Mouse (Mus musculus) myocyte (in vitro differentiated cells): Measurements from ENCODE around the gene Scn1b. TPM values are rescaled to one million over a fixed set of nuclear protein-coding genes. Genes with fewer than 3 reads are reported as not detected.

Experiments
- H3K27me3 ChIP-seq: one replicate; pipeline ENCODE4 v1.6.1; 2011; ENCODE audit not compliant: control insufficient read depth, insufficient read depth, insufficient read length
- H3K36me3 ChIP-seq: one replicate; pipeline ENCODE4 v1.6.1; 2011; ENCODE audit not compliant: control insufficient read depth, insufficient read depth
- H3K4me2 ChIP-seq: one replicate; pipeline ENCODE4 v1.6.1; 2011; ENCODE audit warnings: low read depth, control low read depth
- H3K4me3 ChIP-seq: one replicate; pipeline ENCODE4 v1.5.1; 2011; ENCODE audit warnings: mild to moderate bottlenecking, control low read depth, moderate library complexity
- H3K79me2 ChIP-seq: one replicate; pipeline ENCODE4 v1.6.1; 2011; ENCODE audit not compliant: control insufficient read depth, insufficient read depth
- H3ac ChIP-seq: one replicate; pipeline ENCODE4 v1.6.1; 2011; ENCODE audit not compliant: control insufficient read depth, insufficient read length
- CEBPB ChIP-seq: IDR thresholded peaks from 2 replicates; pipeline ENCODE4 v1.6.1; 2011; ENCODE audit warnings: mild to moderate bottlenecking, moderate library complexity; ENCODE audit not compliant: poor library complexity, insufficient read depth, severe bottlenecking
- E2F4 ChIP-seq: IDR thresholded peaks from one replicate; pipeline ENCODE4 v1.6.1; 2011; ENCODE audit warnings: mild to moderate bottlenecking, control low read depth, moderate library complexity; ENCODE audit not compliant: insufficient read depth
- MAX ChIP-seq: IDR thresholded peaks from one replicate; pipeline ENCODE4 v1.6.1; 2011; ENCODE audit warnings: low read depth, mild to moderate bottlenecking, control low read depth
- MYOD1 ChIP-seq, 3 experiments: IDR thresholded peaks; one replicate each; pipeline ENCODE4 v1.6.1; 2011; ENCODE audit warnings: control low read depth in 2 of 3, low read depth in 2 of 3, mild to moderate bottlenecking in 2 of 3, moderate library complexity in 1 of 3; ENCODE audit not compliant: insufficient read length in 2 of 3, control insufficient read depth in 1 of 3
- MYOG ChIP-seq, 3 experiments: IDR thresholded peaks; one replicate each; pipeline ENCODE4 v1.6.1; 2011; ENCODE audit warnings: control low read depth in 2 of 3, low read depth in 2 of 3, mild to moderate bottlenecking in 2 of 3; ENCODE audit not compliant: insufficient read length in 2 of 3, control insufficient read depth in 1 of 3, insufficient read depth in 1 of 3
- POLR2A ChIP-seq: IDR thresholded peaks from one replicate; pipeline ENCODE4 v1.6.1; 2011; ENCODE audit warnings: low read depth, mild to moderate bottlenecking, control low read depth, moderate library complexity; ENCODE audit not compliant: insufficient read length
- POLR2AphosphoS2 ChIP-seq: IDR thresholded peaks from one replicate; pipeline ENCODE4 v1.6.1; 2011; ENCODE audit warnings: low read depth, control low read depth; ENCODE audit not compliant: insufficient read length
- REST ChIP-seq: IDR thresholded peaks from one replicate; pipeline ENCODE4 v1.6.1; 2011; ENCODE audit warnings: mild to moderate bottlenecking, control low read depth, moderate library complexity; ENCODE audit not compliant: insufficient read depth, insufficient read length
- SRF ChIP-seq: IDR thresholded peaks from one replicate; pipeline ENCODE4 v1.6.1; 2011; ENCODE audit warnings: low read depth; ENCODE audit not compliant: control insufficient read depth, insufficient read length
- TCF12 ChIP-seq: IDR thresholded peaks from one replicate; pipeline ENCODE4 v1.6.1; 2011; ENCODE audit warnings: mild to moderate bottlenecking, control low read depth; ENCODE audit not compliant: poor library complexity, insufficient read depth, severe bottlenecking
- TCF3 ChIP-seq: IDR thresholded peaks from one replicate; pipeline ENCODE4 v1.6.1; 2011; ENCODE audit warnings: low read depth, control low read depth; ENCODE audit not compliant: insufficient read length
- USF1 ChIP-seq: IDR thresholded peaks from one replicate; pipeline ENCODE4 v1.6.1; 2011; ENCODE audit warnings: low read depth, mild to moderate bottlenecking, control low read depth, moderate library complexity
- polyA plus RNA-seq: library from polyadenylated mRNA; unstranded; fragments of >200 nt; fragmentation: generic; extraction: Trizol; gene quantifications from one replicate; pipeline ENCODE4 v1.2.1, GENCODE M21; 2012; ENCODE audit warnings: missing spikeins

Gene Scn1b
- polyA plus RNA-seq, 1 experiment: 4.1 TPM

- Histone ChIP-seq H3K79me2 (no peaks in the 10 kb centered on the region), H3K27me3 (no peaks in the 10 kb centered on the region), H3ac (no peak overlapping the region), H3K4me2 (no peak overlapping the region), H3K36me3 (no peaks in the 10 kb centered on the region), H3K4me3 (no peak overlapping the region)
- TF ChIP-seq MYOD1 (IDR thresholded peaks at IDR 0.05; ENCODE audit: control insufficient read depth in 1 of 3, insufficient read length in 2 of 3, low read depth in 2 of 3): no peak
Measured at GRCm38 (mm10) chr7:31161831-31162230, 35.0 kb upstream of the Scn1b start.

- no peaks in the 10 kb centered on the region for H3K79me2 ChIP-seq
- no peak overlapping the region for H3K4me3 ChIP-seq
- no peaks in the 10 kb centered on the region for H3K27me3 ChIP-seq
- H3K36me3 ChIP-seq: no peaks in the 10 kb centered on the region
- peak overlapping the region; percentile 21 for H3K4me2 ChIP-seq
- H3ac ChIP-seq: no peak overlapping the region
- TF ChIP-seq POLR2A (no peak), USF1 (no peak), E2F4 (no peak), MYOD1 (IDR thresholded peaks at IDR 0.05; ENCODE audit: control insufficient read depth in 1 of 3, insufficient read length in 2 of 3, low read depth in 2 of 3) (no peak), SRF (no peak), TCF12 (no peak), CEBPB (no peak), MYOG (IDR thresholded peaks at IDR 0.05; ENCODE audit: control insufficient read depth in 1 of 3, insufficient read depth in 1 of 3, insufficient read length in 2 of 3, low read depth in 2 of 3) (no peak), POLR2AphosphoS2 (no peak), TCF3 (no peak), MAX (no peak), REST (no peak)
Measured at GRCm38 (mm10) chr7:31161246-31161645, 34.4 kb upstream of the Scn1b start.

GRCm38 (mm10) chr7:31160763-31161162 lies 34.0 kb upstream of the Scn1b start:
- Histone ChIP-seq H3K79me2 (no peaks in the 10 kb centered on the region), H3K4me2 (peak overlapping the region; percentile 21), H3K36me3 (no peaks in the 10 kb centered on the region), H3ac (no peak overlapping the region), H3K4me3 (no peak overlapping the region), H3K27me3 (no peaks in the 10 kb centered on the region)
- TF ChIP-seq POLR2A (no peak), E2F4 (no peak), POLR2AphosphoS2 (no peak), USF1 (no peak), MAX (no peak), TCF12 (no peak), REST (no peak), SRF (no peak), MYOD1 (IDR thresholded peaks at IDR 0.05; ENCODE audit: control insufficient read depth in 1 of 3, insufficient read length in 2 of 3, low read depth in 2 of 3) (no peak), TCF3 (no peak)

- Histone ChIP-seq H3K4me2 (peak overlapping the region; percentile 36), H3ac (no peak overlapping the region), H3K4me3 (no peak overlapping the region), H3K79me2 (no peaks in the 10 kb centered on the region), H3K27me3 (no peaks in the 10 kb centered on the region), H3K36me3 (no peaks in the 10 kb centered on the region)
- TF ChIP-seq MYOD1 (IDR thresholded peaks at IDR 0.05; ENCODE audit: control insufficient read depth in 1 of 3, insufficient read length in 2 of 3, low read depth in 2 of 3): no peak
- no peak for TF ChIP-seq MAX
- TF ChIP-seq POLR2AphosphoS2: no peak
- TF ChIP-seq TCF3: no peak
- TF ChIP-seq MYOG (IDR thresholded peaks at IDR 0.05; ENCODE audit: control insufficient read depth in 1 of 3, insufficient read depth in 1 of 3, insufficient read length in 2 of 3, low read depth in 2 of 3): no peak
- TF ChIP-seq CEBPB: no peak
- TF ChIP-seq USF1: no peak
- no peak for TF ChIP-seq REST
- no peak for TF ChIP-seq SRF
Measured at GRCm38 (mm10) chr7:31156034-31156928, 29.5 kb upstream of the Scn1b start.

GRCm38 (mm10) chr7:31155296-31156033 lies 28.7 kb upstream of the Scn1b start, which contains the start of gene Gramd1a:
Gene Gramd1a, minus strand, starts transcription at chr7:31155896.
- H3K27me3 ChIP-seq: no peaks in the 10 kb centered on the region
- no peak within 1 kb of the TSS for H3K4me3 ChIP-seq
- peaks cover under 1% of the 10 kb centered on the region for H3K79me2 ChIP-seq
- no peak for TF ChIP-seq TCF3
- peak in 2 of 3 experiments; percentile 26 to 67 for TF ChIP-seq MYOG (IDR thresholded peaks at IDR 0.05; ENCODE audit: control insufficient read depth in 1 of 3, insufficient read depth in 1 of 3, insufficient read length in 2 of 3, low read depth in 2 of 3)
- no peak for TF ChIP-seq E2F4
- TF ChIP-seq MYOD1 (IDR thresholded peaks at IDR 0.05; ENCODE audit: control insufficient read depth in 1 of 3, insufficient read length in 2 of 3, low read depth in 2 of 3): peak in 2 of 3 experiments; percentile 33 to 63
- no peaks in the 10 kb centered on the region for H3K36me3 ChIP-seq
- H3K4me2 ChIP-seq: peak within 1 kb of the TSS; percentile 36
- H3ac ChIP-seq: no peak within 1 kb of the TSS
